Mouse (Mus musculus) CD8-positive naive resting alpha-beta T cell, adult 2 months (primary cell): Measurements from ENCODE around the gene Mpz.

Source experiments
- DNase-seq, 2 experiments: peaks; one replicate each; pipeline ENCODE4 v3.0.0; 2022; ENCODE audit warnings: low read depth in 2 of 2, low spot score in 2 of 2

Gene Mpz

DNA sequence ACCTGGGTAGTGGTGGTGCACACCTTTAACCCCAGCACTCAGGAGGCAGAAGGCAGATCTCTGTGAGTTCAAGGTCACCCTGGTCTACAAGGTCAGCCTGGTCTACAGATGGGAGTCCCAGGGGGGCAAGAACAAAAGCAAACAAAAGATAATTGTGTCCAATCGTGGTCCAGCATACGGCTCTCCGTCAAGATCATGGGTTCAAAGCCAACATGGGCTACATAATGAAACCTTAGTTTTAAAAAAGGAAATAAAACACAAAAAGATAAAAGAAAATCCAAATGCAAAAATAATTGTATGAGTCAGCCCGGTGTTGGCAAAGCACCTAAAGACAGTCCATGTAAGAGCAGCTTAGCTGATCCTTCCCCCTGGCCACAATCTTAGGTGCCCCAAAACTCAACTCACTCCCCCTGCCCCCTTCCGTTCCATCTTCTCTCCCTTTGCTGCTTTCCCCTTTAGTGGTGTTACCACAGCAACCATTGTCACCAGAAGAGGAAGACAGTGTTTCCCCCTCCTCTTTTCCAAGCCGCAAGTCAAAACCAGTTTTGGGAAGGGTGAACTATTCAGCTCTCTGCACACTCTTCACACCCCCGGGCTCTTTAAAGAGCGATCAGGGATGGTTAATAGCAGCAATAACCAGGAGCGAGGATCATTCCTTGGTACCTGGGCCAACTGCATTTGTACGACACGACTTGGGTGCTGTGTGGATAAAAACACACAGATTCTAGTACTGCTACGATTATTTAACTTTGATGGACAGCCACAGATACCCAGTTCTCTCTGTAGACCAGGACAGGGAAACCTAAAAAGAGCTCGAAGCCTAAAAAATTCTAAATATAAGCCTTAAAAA, 37.6 kb downstream of the Mpz start:
- no peak for DNase-seq

DNA sequence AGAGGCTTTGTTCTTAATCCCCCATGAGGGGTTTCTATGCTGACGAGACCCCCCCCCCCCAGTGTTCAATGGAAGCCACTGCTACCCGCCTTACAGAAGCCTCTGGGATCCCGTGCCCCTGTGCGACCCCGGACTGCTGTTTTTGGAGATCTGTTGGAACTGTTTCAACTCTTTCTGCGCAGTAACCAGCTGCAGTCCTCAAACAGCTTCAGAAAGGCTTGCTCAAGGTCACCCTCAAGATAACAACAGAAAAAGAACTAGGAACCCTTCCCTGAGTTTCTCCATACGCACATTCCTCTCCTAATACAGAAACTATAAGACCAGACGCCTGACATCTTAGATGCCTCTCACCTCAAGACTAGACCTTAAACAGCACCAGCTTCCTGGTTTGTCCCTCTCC, 38.5 kb downstream of the Mpz start:
- no peak for DNase-seq

DNA sequence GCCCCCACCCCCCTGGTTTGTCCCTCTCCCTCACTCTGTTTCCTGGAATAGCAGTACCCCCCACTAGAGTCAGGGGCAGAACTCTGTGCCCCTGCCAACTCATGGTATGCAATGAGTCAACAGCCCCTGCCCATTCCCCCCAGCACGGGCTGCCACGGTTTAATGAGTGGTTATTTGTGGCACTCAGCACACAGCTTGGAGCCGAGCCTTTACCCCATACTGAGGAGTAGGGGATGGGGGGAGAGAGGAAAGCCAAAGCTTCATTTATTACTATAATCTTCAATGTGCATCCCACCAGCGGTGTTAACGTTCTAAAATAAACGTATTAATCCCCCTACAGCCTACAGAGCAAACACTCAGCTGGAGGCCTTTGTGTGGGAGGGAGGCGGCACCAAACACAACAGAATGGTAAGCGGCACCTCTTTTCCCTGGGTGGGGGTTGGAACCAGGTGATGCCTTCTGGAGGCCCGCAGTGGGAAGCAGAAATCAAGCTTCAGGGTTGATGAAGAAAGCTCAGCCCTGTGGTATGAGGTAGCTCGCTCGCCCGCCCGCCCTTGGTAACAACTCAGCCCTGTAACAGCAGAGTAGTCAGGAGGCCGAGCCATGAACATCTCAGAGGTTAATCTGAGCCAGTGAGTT, 39.1 kb downstream of the Mpz start:
- DNase-seq, result no peak

DNA sequence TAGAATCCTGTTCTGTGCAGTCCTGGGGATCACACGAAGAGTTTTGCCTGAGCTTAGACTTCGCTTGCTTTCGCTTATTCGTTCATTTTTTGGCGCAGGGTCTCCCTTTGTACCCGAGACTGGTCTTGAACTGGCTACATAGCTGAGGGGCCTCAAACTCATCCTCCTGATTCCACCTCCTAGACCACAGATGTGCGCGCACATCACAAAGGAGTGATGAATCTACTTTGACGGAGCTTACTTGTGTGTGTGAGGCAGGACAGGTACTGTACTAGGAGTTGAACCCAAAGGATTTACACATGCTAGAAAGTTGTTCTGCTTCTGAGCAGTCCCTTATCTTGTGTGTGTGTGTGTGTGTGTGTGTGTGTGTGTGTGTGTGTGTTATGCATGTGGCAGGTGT, 40.3 kb downstream of the Mpz start:
- DNase-seq, result no peak

DNA sequence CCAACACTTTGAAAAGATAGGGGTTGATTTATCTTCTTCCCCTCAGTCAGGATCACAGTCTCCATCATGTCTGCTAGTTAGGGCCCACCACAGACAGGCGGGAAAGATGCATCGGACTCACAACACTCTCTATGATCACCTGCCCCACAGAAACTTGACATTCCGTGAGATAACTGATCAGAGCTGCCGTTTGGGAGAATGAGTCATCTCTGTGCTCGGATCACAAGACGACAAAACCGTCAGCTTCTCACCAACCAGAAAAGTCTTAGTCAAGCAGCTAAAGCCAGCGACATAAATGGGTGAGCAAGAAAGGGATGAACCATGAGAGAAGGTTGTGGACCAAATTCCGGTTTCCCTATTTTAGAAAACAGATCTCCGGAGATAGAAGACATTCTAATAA, 41.8 kb downstream of the Mpz start:
- DNase-seq, result no peak

DNA sequence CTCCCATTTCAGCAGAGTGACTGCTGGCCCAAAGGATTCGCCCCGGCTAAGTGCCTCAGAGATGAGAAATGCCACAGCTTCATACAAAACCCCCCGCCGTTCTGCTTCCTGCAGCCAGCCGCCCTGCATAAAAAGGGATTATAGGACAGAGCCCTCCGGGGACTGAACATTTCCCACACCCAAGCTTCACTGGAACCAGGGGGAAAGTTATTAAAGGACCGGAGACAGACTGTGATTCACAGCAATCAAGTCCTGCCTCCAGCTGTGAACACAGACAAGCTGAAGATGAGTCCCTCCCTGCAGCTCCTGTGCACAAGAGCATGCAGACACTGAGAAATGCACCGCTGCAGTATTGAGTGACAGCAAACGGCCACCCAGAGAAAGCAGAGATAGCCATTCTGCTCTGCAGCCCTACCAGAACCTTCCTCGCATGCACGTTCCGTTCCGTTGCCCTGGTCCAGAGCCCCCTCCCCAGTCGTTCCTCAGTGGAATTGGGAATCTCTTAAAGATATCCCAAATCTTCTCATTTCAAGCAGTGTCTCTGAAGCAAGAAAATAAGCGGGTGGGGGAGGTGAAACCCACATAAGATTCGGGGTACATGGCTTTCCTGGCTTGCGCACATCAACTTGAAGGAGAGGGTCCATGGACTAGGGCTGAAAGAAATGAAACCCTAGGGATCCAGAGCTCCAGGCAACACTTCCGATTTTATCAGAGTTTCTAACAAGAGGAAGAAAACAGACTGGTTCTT, 42.8 kb downstream of the Mpz start:
- DNase-seq, result no peak

DNA sequence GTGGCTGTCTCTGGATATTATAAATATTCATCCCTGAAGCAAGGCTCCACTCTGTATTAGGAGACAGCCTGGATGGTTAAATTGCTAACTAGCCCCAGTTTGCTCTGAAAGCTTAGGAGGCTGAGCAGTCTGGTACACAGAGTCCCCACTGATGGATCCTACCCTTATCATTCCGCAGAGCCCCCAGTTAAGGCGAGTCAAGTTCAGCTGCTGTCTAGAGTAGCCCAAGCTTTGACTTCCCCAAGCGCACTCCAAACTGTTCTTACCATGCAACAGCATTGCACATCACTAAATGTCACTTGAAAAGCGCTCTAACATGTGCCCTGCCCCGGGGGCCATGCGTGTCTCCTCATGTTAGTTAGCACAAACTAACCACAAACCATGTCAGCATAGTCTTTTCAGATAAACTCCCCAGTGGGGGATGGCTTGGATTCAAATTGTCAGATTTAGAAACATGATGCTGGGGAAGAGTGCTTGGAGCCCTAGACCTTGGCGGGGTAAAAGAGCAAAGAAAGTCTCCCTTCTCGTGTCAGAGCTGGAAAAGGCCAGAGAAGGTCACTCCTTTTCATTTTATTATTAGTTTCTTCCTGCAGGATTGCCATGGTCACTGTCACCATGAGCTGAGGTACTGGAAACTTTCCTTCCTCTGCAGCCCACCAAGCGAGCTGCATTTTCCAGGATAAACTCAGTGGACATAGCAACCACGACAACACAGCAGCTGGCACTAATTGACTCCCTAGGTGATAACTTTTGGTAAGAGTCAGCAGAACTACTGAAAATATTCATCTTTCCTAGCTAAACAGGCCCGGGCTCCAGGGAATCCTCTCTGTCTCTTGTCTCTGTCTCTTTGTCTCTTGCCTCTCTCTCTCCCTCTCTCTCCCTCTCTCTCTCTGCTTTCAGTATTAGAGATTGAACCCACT, 43.7 kb downstream of the Mpz start:
- no peak for DNase-seq

DNA sequence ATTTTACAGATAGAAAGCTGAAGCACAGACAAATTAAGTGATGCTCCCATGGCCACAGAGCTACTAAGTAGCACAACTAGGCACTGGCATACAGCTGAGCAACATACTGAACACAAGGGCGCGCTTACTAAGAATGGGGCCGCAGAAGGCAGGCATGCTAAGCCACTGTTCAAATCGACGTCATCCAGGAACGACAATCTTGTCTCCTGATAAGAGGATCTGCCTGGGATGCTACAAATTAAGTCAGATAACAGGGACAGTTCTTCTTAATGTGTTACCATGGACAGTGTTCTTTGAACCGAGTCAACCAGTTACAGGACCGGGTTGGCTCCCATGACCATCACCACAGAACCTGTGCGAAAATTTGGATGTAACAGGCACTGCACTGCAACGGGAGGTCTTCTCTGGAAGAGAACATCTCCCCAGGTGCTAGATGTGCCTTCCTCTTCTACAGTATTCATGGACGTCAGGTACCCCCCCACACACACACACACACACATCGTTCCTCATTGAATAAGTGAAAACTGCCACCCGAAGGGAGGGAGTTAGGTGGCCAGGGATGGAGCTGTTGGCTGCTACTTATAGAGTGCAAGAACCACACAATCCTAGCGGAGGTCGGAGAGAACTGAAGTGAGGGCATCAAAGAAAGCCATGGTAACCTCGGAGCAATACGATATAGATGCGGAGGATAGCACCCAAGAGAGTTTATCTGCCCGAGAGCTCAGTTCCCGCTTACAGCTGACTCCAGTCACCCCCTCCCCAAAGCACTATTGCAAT, 44.7 kb downstream of the Mpz start:
- no peak for DNase-seq

DNA sequence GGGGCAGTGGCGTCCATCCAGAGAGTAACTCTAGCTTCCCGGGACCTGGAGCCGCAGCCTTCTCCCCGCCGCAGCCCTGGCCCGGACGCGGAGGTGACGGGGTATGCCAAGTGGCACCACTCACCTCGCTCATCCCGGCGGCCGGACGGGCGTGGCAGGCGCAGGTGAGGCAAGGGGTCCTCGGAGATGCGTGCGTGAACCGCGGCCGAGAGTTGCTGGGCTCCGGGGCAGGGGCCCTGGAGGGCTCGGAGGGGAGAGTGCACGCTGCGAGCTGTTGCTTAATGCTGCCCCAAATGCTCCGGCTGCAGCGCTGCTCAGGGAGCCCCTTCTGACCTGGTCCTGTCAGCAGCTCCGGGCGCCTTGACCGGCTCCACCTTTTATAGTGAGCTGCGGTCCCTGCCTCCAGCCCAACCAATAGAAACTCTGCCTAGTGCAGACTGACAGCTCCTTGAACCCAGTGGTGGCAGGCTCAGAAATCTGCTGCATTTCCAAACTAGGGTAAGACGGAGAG, 45.4 kb downstream of the Mpz start, which contains the start of gene Pcp4l1:
TSS of gene Pcp4l1 (minus strand) at position 382 of the 511 bp plus-strand sequence.
- DNase-seq, result no peak

DNA sequence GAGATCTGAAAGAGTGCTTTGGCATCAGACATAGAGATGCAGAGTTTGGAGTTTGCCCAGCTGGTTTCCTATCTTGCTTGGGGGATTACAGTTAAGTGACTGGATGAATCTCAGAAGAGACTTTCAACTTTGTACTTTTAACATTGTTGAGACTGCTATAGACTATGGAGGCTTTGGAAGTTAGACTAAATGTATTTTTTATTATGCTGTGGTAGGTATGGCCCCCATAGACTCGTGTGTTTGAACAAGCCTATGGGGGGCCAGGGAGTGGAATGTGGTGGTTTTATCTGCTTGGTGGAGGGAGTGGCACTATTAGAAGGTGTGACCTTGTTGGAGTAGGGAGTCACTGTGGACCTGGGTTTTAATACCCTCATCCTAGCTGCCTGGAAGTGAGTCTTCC, 49.0 kb downstream of the Mpz start:
- no peak for DNase-seq

DNA sequence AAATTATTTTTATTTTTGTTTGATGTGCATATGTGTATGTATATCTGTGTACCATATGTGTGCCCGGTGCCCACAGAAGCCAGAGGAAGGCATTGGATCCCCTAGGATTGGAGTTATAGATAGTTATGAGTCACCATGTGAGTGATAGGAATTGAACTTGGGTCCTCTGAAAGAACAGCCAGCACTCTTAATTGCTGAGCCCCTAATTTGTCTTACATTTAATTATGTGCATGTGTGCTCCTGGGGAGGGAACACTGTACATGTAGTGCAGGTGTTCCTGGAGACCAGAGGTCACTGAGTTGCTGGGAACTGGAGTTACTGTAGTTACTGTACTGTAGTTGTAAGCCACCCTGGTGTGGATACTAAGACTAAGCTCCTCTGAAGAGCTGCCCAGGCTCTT, 50.3 kb downstream of the Mpz start:
- DNase-seq, result no peak

DNA sequence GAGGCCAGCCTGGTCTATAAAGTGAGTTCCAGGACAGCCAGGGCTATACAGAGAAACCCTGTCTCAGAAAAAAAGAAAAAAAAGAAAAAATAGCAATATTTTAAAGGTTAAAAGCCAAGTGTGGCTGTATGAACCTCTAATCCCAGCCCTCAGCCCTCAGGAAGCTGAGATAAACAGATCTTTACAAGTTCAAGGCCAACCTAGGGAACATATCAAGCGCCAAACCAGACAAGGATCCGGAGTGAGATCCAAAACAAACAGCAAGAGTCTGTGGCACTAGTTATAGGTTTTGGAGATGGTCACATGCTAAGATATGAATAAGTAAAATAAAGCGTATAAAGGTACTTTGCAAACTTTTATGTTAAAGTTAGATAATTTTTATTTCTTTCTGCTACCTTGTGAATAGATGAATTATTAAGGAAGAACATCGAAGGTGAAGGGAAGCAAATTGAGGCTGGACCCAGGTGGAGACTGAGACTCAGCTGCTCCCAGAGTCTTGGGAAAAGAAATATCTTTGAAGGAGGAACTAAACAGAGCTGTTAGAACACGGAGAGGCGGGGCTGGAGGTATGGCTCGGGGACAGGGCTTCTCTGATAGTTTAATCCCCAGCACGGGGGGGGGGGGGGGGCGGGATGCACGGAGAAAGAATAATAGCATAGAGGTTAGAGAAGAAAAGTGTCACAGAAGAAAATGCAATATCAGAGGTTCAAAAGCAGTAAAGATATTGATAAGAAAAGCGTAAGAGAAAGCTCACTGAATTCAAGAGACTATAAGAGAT, 53.1 kb downstream of the Mpz start:
- no peak for DNase-seq

DNA sequence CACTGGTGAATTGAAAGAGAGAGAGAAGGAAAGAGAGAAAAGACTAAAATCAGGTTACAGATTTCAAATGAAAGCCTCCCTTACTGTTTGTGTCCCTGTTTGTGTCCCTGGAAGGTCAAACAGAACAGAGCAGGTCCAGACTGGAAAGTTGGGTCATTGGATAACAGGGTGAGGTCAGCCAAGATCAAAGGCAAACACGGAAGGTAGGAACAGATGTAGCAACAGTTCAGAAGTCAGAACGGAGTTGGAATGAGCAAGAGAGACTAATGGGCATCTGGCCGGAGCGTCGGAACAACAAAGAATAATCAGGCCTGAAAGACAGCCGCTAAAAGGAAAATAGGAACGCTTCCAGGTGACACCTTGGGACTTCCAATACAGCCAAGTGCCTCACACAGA, 53.7 kb downstream of the Mpz start:
- DNase-seq, result no peak

DNA sequence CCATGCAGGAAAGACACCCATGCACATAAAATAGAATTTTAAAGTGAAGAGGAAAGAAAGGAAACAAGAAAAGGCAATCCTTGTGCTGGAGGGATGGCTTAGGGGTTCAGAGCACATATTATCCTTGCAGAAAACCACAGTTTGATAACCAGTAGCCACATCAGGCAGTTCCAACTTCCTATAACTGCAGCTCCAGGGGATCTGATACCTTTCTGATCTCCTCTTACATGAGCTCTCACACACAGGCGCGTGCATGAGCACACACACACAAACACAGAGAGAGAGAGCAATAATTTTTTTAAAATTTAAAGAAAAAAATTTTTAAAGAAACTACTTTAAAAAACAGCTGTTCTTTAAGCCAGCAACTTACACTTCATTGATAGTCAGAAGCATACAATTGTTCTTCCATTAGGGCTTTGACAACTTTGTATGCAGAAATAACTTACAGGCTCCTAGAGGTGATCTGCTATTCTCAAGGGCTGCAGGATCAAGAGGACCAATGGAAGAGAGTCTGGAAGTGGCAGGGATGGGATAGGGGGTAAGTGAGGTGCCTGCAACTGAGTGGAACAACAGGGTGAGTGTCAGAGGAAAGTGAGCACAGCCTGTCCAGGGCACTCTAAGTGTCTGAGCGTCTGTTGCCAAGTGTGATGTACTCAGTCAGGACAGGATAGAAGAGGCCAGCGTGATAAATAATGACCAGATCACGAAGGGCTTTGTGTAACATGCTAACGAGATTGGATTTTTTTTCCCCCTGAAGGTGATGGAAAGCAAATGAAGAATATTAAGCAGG, 55.4 kb downstream of the Mpz start:
- DNase-seq, result no peak

DNA sequence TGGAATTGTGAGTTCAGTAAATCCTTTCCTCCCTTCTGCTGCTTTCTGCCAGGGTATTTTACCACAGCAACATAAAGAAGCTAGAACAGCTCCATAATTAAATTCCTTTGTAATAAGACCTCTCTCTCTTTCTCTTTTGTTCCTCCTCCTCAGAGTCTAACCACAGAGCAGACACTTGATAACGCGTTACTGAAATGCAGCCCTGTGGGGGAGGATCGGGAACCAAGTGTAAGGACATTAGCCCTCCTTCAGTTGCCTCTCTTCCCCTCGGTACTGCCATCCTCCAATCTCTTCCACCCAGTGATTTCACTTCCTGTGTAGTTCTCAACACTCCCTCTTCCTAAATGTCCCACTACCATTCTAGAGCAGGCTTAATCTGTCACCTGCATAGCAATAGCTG, 58.9 kb downstream of the Mpz start:
- DNase-seq, result no peak
